Mouse (Mus musculus) activated CD4-positive, CD25-positive, alpha-beta regulatory T cell, adult 9 weeks (primary cell): ENCODE results near the gene Tpsg1. TPM values are rescaled to one million over a fixed set of nuclear protein-coding genes. Genes with fewer than 3 reads are reported as not detected.

ENCODE experiments used
- polyA plus RNA-seq: library from polyadenylated mRNA; unstranded; fragments of 100-300 nt; shearing (Covaris generic); gene quantifications from one replicate; pipeline ENCODE4 v1.2.1, GENCODE M21; 2017

Tpsg1 gene
- not detected for polyA plus RNA-seq

DNA sequence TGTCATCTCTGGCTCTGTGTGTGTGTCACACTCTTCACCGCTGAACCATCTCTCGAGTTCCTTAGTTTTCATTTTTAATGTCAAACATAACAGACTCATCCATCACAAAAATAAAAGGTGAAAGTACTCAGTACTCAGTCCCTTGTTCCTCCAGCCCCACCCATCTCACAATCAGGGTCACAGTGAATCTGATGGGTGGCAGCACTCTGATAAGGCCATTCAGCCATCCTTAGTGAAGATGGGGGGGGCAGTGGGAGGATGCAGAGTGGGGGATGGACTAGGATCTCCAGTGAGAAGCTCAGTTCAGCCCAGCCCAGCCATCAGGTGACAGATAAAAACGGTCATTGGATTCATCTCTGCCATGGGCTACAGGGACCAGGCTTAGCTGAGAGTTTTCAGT, at the start of gene Tpsg1:
Gene Tpsg1 (plus strand): TSS at position 301 of the 400 bp plus-strand sequence.

DNA sequence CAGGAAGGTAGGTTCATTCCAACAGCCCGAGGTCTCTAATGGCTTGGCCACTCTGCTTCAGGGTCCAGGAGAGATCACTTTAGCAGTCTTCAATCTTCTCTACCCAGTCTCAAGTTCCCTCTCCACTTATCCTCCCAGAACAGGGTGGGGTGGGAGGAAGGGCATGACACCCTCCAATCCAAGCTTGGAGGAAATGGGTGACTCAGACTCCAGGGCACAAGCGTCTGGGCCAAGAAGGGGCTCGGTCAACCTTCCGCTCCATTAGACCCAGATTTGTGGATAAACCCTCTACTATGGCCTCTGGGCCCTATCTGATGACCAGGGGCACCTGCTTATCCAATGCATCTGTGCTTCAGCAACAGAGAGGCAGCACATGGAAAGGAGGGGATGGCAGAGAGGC, 23.6 kb upstream of the Tpsg1 start, which contains the start of gene Tpsab1:
Gene Tpsab1 (minus strand): TSS at position 101 of the 400 bp plus-strand sequence.

DNA sequence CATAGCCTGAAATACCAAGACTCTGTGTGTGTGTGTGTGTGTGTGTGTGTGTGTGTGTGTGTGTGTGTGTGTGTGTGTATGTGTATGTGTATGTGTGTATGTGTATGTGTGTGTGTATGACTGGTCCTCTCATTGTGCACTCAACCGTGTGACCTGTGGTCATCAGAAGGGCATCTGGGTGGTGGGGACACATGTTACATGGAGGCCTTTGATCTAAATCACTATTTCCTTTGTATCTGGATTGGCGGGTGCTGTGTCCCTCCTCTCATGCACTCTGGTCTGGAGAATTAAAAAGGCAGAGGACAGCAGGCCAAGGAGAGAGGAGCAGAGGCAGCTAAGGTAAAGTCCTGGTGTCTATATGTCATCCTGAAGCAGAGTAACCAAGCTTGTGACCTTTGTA, 3.1 kb upstream of the Tpsg1 start, which contains the start of gene Tpsb2:
Gene Tpsb2 (plus strand): TSS at position 301 of the 400 bp plus-strand sequence.

Other genes with a start within 250 kb of the Tpsg1 start
- not detected for gene Ptx4, start 248.5 kb upstream of the Tpsg1 start, polyA plus RNA-seq
- gene Clcn7, start 235.9 kb upstream of the Tpsg1 start, polyA plus RNA-seq: 41.9 TPM
- gene Ccdc154, start 206.8 kb upstream of the Tpsg1 start, polyA plus RNA-seq: not detected
- gene Gm38655, start 193.8 kb upstream of the Tpsg1 start, polyA plus RNA-seq: not detected
- gene BC003965, start 184.7 kb upstream of the Tpsg1 start, polyA plus RNA-seq: 26.0 TPM
- 46.6 TPM for gene Unkl, start 180.9 kb upstream of the Tpsg1 start, polyA plus RNA-seq
- gene Gnptg, start 129.1 kb upstream of the Tpsg1 start, polyA plus RNA-seq: 89.9 TPM
- 45.3 TPM for gene Tsr3, start 129.1 kb upstream of the Tpsg1 start, polyA plus RNA-seq
- gene Baiap3, start 112.9 kb upstream of the Tpsg1 start, polyA plus RNA-seq: 42.3 TPM
- 525 TPM for gene Ube2i, start 94.7 kb upstream of the Tpsg1 start, polyA plus RNA-seq
- gene Prss34, start 70.9 kb upstream of the Tpsg1 start, polyA plus RNA-seq: not detected
- gene Prss28, start 60.6 kb upstream of the Tpsg1 start, polyA plus RNA-seq: not detected
- not detected for gene Prss29, start 50.6 kb upstream of the Tpsg1 start, polyA plus RNA-seq
- not detected for gene Tpsab1, start 23.7 kb upstream of the Tpsg1 start, polyA plus RNA-seq
- gene Tpsb2, start 3.0 kb upstream of the Tpsg1 start, polyA plus RNA-seq: not detected
- not detected for gene Cacna1h, start 64.5 kb downstream of the Tpsg1 start, polyA plus RNA-seq
- not detected for gene Tekt4, start 85.3 kb downstream of the Tpsg1 start, polyA plus RNA-seq
- not detected for gene Sstr5, start 128.0 kb downstream of the Tpsg1 start, polyA plus RNA-seq
- not detected for gene Sox8, start 201.4 kb downstream of the Tpsg1 start, polyA plus RNA-seq
- 25.6 TPM for gene Lmf1, start 209.8 kb downstream of the Tpsg1 start, polyA plus RNA-seq